Comparison of ENCODE assay signal across 8 mouse cellular contexts in the genomic region with DNA sequence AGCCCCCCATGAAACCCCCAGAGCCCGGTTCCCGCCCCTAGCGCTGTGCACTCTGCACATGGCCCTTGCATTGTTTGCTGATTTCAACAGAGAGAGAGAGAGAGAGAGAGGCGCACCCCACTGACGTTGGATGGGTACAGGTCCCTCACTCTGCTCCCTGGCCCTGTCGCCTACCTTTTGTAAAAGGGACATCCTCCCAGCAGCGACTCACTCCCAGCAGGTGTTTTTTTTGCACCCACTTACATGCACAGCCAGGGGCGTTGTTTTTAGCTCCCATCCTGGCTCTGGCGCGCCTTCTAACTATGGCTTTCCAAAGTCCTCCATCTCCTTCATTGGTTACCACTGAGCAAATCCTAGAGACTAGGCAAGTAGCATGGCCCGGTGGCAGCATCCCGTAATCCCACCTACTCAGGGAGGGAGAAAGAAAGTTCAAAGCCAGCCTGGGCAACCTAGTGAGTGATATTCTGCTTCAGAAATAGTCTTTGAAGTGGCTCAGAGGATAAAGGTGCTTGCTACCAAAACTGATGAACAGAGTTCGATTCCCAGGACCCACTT. TPM values are rescaled to one million over a fixed set of nuclear protein-coding genes. Genes with fewer than 3 reads are reported as not detected.
A peak's percentile ranks its signal among the peaks of the same experiment; 100 is the strongest.
DNase-seq lines count a peak whose midpoint lies in the region; ATAC-seq and TF ChIP-seq lines count a peak whose summit lies in the region.

No protein-coding gene starts in this region.

- H3K4me2 ChIP-seq in lung, postnatal 0 days (replicated peaks; ENCODE audit: low read depth, low read length): peak overlapping the region; percentile 88
- peak overlapping the region; percentile 98 for H3K4me2 ChIP-seq in limb, embryonic 11.5 days (ENCODE audit: low read depth, severe bottlenecking)
- H3K4me2 ChIP-seq in stomach, embryonic 14.5 days (replicated peaks; ENCODE audit: low read depth, low read length): peak overlapping the region; percentile 99

- peaks cover 9% of the 10 kb centered on the region; the same call in 1 of the 2 replicates for H3K4me1 ChIP-seq in lung, postnatal 0 days (ENCODE audit: insufficient read depth, low read depth, low read length)
- peaks cover 29% of the 10 kb centered on the region for H3K4me1 ChIP-seq in limb, embryonic 11.5 days (ENCODE audit: control insufficient read depth, insufficient read depth, low read length)
- peaks cover 31% of the 10 kb centered on the region for H3K4me1 ChIP-seq in stomach, embryonic 14.5 days (ENCODE audit: control insufficient read depth, insufficient read depth, low read length)

- DNase-seq in cerebellum, adult 11-12 months: no peak
- no peak for DNase-seq in lung, postnatal 0 days (ENCODE audit: low spot score)
- DNase-seq in lung, adult 18-20 months: no peak
- no peak for DNase-seq in limb, embryonic 11.5 days (ENCODE audit: low spot score)
- DNase-seq in thymus, postnatal 0 days (ENCODE audit: low spot score): no peak
- no peak for DNase-seq in cerebellum, adult 9-11 months

- no peaks in the 10 kb centered on the region for H3K27me3 ChIP-seq in lung, postnatal 0 days (replicated peaks; ENCODE audit: insufficient read depth, low read length)
- no peaks in the 10 kb centered on the region for H3K27me3 ChIP-seq in limb, embryonic 11.5 days (ENCODE audit: control insufficient read depth, insufficient read depth, low read length)
- no peaks in the 10 kb centered on the region for H3K27me3 ChIP-seq in stomach, embryonic 14.5 days (ENCODE audit: control insufficient read depth, insufficient read depth, low read length)

- H3K9me3 ChIP-seq in lung, postnatal 0 days (ENCODE audit: low read length): no peaks in the 10 kb centered on the region
- H3K9me3 ChIP-seq in limb, embryonic 11.5 days (ENCODE audit: control insufficient read depth, low read length): no peaks in the 10 kb centered on the region; the same call in 1 of the 2 replicates
- H3K9me3 ChIP-seq in stomach, embryonic 14.5 days (ENCODE audit: control insufficient read depth, low read depth, low read length): no peaks in the 10 kb centered on the region

- H3K4me3 ChIP-seq in lung, postnatal 0 days (ENCODE audit: low read depth, low read length): peak overlapping the region; percentile 80
- peak overlapping the region; percentile 69 for H3K4me3 ChIP-seq in limb, embryonic 11.5 days (ENCODE audit: low read depth, low read length)
- peak overlapping the region; percentile 74 for H3K4me3 ChIP-seq in stomach, embryonic 14.5 days (ENCODE audit: low read depth, low read length)

- TF ChIP-seq CTCF in lung, postnatal 0 days (IDR thresholded peaks at IDR 0.05): peak; percentile 0; the same call in 1 of the 2 replicates

- no peak overlapping the region for H3K9ac ChIP-seq in lung, postnatal 0 days (replicated peaks; ENCODE audit: low read depth)
- H3K9ac ChIP-seq in limb, embryonic 11.5 days (ENCODE audit: low read length): peak overlapping the region; percentile 63
- H3K9ac ChIP-seq in stomach, embryonic 14.5 days (replicated peaks; ENCODE audit: low read depth, low read length): 0 out of 2 replicates have a peak overlapping the region, but pooled peaks have one; percentile 73

- 0 out of 2 replicates have a peak, but pooled peaks have one; percentile 21 for ATAC-seq in cerebellum, adult (ENCODE audit: insufficient number of reproducible peaks, low FRiP score, low TSS enrichment)
- no peak for ATAC-seq in lung, postnatal 0 days
- ATAC-seq in limb, embryonic 11.5 days (ENCODE audit: insufficient number of reproducible peaks, low FRiP score, low TSS enrichment, low read depth): peak; percentile 2; the same call in 1 of the 2 replicates
- ATAC-seq in stomach, embryonic 14.5 days (ENCODE audit: insufficient number of reproducible peaks, insufficient read depth, low FRiP score, low read depth): peak; percentile 0; the same call in 1 of the 2 replicates

- WGBS in lung, postnatal 0 days: 14% methylated on average over 9 of the region's 13 CpGs
- 9% methylated on average over 13 of the region's 13 CpGs for WGBS in limb, embryonic 11.5 days
- 14% methylated on average over 13 of the region's 13 CpGs for WGBS in stomach, embryonic 14.5 days

- TF ChIP-seq EP300 in lung, postnatal 0 days (IDR thresholded peaks at IDR 0.05): no peak

- H3K36me3 ChIP-seq in lung, postnatal 0 days (ENCODE audit: insufficient read depth, low read length): peaks cover 8% of the 10 kb centered on the region; the same call in 1 of the 2 replicates
- no peaks in the 10 kb centered on the region for H3K36me3 ChIP-seq in limb, embryonic 11.5 days (ENCODE audit: control insufficient read depth, insufficient read depth, low read length)
- H3K36me3 ChIP-seq in stomach, embryonic 14.5 days (ENCODE audit: control insufficient read depth, insufficient read depth, low read length): no peaks in the 10 kb centered on the region; the same call in 1 of the 2 replicates

- peak overlapping the region; percentile 99 for H3K27ac ChIP-seq in lung, postnatal 0 days (ENCODE audit: low read length)
- H3K27ac ChIP-seq in limb, embryonic 11.5 days (replicated peaks; ENCODE audit: low read depth, low read length): peak overlapping the region; percentile 67; the same call in 1 of the 2 replicates
- H3K27ac ChIP-seq in stomach, embryonic 14.5 days (ENCODE audit: low read length): peak overlapping the region; percentile 97; the same call in 1 of the 2 replicates

RNA-seq across cellular contexts. Expression of a gene that starts 6.1 kb away (rescaled TPM):
- 30.0 and 31.1 TPM in 2 replicates for polyA plus RNA-seq in lung, postnatal 0 days (2015; fragmentation: Nextera tagmentation; extraction: Ambion mirVana)
- 5.0 and 6.8 TPM in 2 replicates for polyA plus RNA-seq in limb, embryonic 11.5 days (2014; fragmentation: Nextera tagmentation; extraction: Ambion mirVana)
- 5.2 and 5.3 TPM in 2 replicates for polyA plus RNA-seq in stomach, embryonic 14.5 days (2014; fragmentation: Nextera tagmentation; extraction: Ambion mirVana)
- 8.0 and 9.2 TPM in 2 replicates for polyA plus RNA-seq in thymus, postnatal 0 days (2015; fragmentation: Nextera tagmentation; extraction: Ambion mirVana)

RNA-seq across cellular contexts. Expression of a gene that starts 27.7 kb away (rescaled TPM):
- 15.9 and 18.3 TPM in 2 replicates for polyA plus RNA-seq in lung, postnatal 0 days (2015; fragmentation: Nextera tagmentation; extraction: Ambion mirVana)
- polyA plus RNA-seq in limb, embryonic 11.5 days (2014; fragmentation: Nextera tagmentation; extraction: Ambion mirVana): 20.2 and 23.8 TPM in 2 replicates
- polyA plus RNA-seq in stomach, embryonic 14.5 days (2014; fragmentation: Nextera tagmentation; extraction: Ambion mirVana): 20.5 and 23.4 TPM in 2 replicates
- polyA plus RNA-seq in thymus, postnatal 0 days (2015; fragmentation: Nextera tagmentation; extraction: Ambion mirVana): 15.9 and 21.9 TPM in 2 replicates

RNA-seq across cellular contexts. Expression of a gene that starts 40.9 kb away (rescaled TPM):
- 18.9 and 20.1 TPM in 2 replicates for polyA plus RNA-seq in lung, postnatal 0 days (2015; fragmentation: Nextera tagmentation; extraction: Ambion mirVana)
- polyA plus RNA-seq in limb, embryonic 11.5 days (2014; fragmentation: Nextera tagmentation; extraction: Ambion mirVana): 7.9 and 9.6 TPM in 2 replicates
- polyA plus RNA-seq in stomach, embryonic 14.5 days (2014; fragmentation: Nextera tagmentation; extraction: Ambion mirVana): 19.0 and 19.5 TPM in 2 replicates
- 6.2 and 7.6 TPM in 2 replicates for polyA plus RNA-seq in thymus, postnatal 0 days (2015; fragmentation: Nextera tagmentation; extraction: Ambion mirVana)

RNA-seq across cellular contexts. Expression of a gene that starts 55.0 kb away (rescaled TPM):
- polyA plus RNA-seq in lung, postnatal 0 days (2015; fragmentation: Nextera tagmentation; extraction: Ambion mirVana): 11.8 and 13.3 TPM in 2 replicates
- polyA plus RNA-seq in limb, embryonic 11.5 days (2014; fragmentation: Nextera tagmentation; extraction: Ambion mirVana): 0.38 and 0.55 TPM in 2 replicates
- polyA plus RNA-seq in stomach, embryonic 14.5 days (2014; fragmentation: Nextera tagmentation; extraction: Ambion mirVana): 2.4 and 3.2 TPM in 2 replicates
- polyA plus RNA-seq in thymus, postnatal 0 days (2015; fragmentation: Nextera tagmentation; extraction: Ambion mirVana): 1.1 and 1.2 TPM in 2 replicates
